Mouse (Mus musculus) C2C12 (cell line): Measurements from ENCODE around the gene Tbcel. TPM values are rescaled to one million over a fixed set of nuclear protein-coding genes. Genes with fewer than 3 reads are reported as not detected.

Experiments used
- H3K27me3 ChIP-seq: one replicate; pipeline ENCODE4 v1.6.1; 2011; ENCODE audit not compliant: control insufficient read depth, insufficient read depth, insufficient read length
- H3K36me3 ChIP-seq: one replicate; pipeline ENCODE4 v1.6.1; 2011; ENCODE audit not compliant: control insufficient read depth, insufficient read depth
- H3K4me3 ChIP-seq: one replicate; pipeline ENCODE4 v1.5.1; 2011; ENCODE audit warnings: mild to moderate bottlenecking, control low read depth; ENCODE audit not compliant: poor library complexity, insufficient read depth, severe bottlenecking
- H3K79me2 ChIP-seq: one replicate; pipeline ENCODE4 v1.6.1; 2011; ENCODE audit not compliant: control insufficient read depth, insufficient read depth
- H3K79me3 ChIP-seq: one replicate; pipeline ENCODE4 v1.6.1; 2011; ENCODE audit warnings: low read depth, control low read depth
- H3ac ChIP-seq: one replicate; pipeline ENCODE3; 2011; ENCODE audit warnings: low read depth; ENCODE audit not compliant: control insufficient read depth, insufficient read length
- CEBPB ChIP-seq: IDR thresholded peaks from one replicate; pipeline ENCODE4 v1.6.1; 2011; ENCODE audit warnings: low read depth, mild to moderate bottlenecking, control low read depth, moderate library complexity
- CTCF ChIP-seq: IDR thresholded peaks from one replicate; pipeline ENCODE4 v1.5.1; 2011; ENCODE audit not compliant: control insufficient read depth, insufficient read depth, insufficient read length
- FOSL1 ChIP-seq: IDR thresholded peaks from one replicate; pipeline ENCODE4 v1.8.0; 2011; ENCODE audit warnings: mild to moderate bottlenecking, low read length; ENCODE audit not compliant: poor library complexity, insufficient read depth, severe bottlenecking
- MAX ChIP-seq: IDR thresholded peaks from one replicate; pipeline ENCODE4 v1.6.1; 2011; ENCODE audit warnings: mild to moderate bottlenecking, control low read depth
- MYOD1 ChIP-seq: IDR thresholded peaks from one replicate; pipeline ENCODE4 v1.6.1; 2011; ENCODE audit warnings: low read depth; ENCODE audit not compliant: control insufficient read depth, insufficient read length
- MYOG ChIP-seq: IDR thresholded peaks from one replicate; pipeline ENCODE4 v1.6.1; 2011; ENCODE audit not compliant: control insufficient read depth, insufficient read length; ENCODE audit errors: extremely low read depth
- USF1 ChIP-seq: IDR thresholded peaks from one replicate; pipeline ENCODE4 v1.6.1; 2011; ENCODE audit warnings: low read depth, mild to moderate bottlenecking, control low read depth, moderate library complexity
- polyA plus RNA-seq: library from polyadenylated mRNA; unstranded; fragments of >200 nt; fragmentation: generic; extraction: Trizol; gene quantifications from one replicate; pipeline ENCODE4 v1.2.1, GENCODE M21; 2012; ENCODE audit warnings: missing spikeins

The Tbcel gene
- polyA plus RNA-seq, 1 experiment, result 5.3 TPM

- H3K4me3 ChIP-seq, result no peak overlapping the region
- no peak for TF ChIP-seq MYOD1
- TF ChIP-seq MYOG, result no peak
- no peak for TF ChIP-seq FOSL1
- no peak for TF ChIP-seq MAX
- TF ChIP-seq CEBPB, result no peak
- TF ChIP-seq USF1, result no peak
- no peak for TF ChIP-seq CTCF
- H3K79me3 ChIP-seq, result no peaks in the 10 kb centered on the region
- no peaks in the 10 kb centered on the region for H3K36me3 ChIP-seq
- peaks cover 6% of the 10 kb centered on the region for H3K27me3 ChIP-seq
- no peak overlapping the region for H3ac ChIP-seq
- H3K79me2 ChIP-seq, result no peaks in the 10 kb centered on the region
Observed at GRCm38 (mm10) chr9:42533041-42533440, 25.4 kb upstream of the Tbcel start.

- Histone ChIP-seq H3K4me3 (no peak overlapping the region), H3K79me2 (no peaks in the 10 kb centered on the region), H3K79me3 (no peaks in the 10 kb centered on the region), H3ac (no peak overlapping the region), H3K36me3 (no peaks in the 10 kb centered on the region), H3K27me3 (peaks cover 6% of the 10 kb centered on the region)
- no peak for TF ChIP-seq USF1
- no peak for TF ChIP-seq MAX
- no peak for TF ChIP-seq MYOG
- TF ChIP-seq FOSL1, result no peak
- no peak for TF ChIP-seq CEBPB
- no peak for TF ChIP-seq MYOD1
- TF ChIP-seq CTCF, result no peak
Observed at GRCm38 (mm10) chr9:42531951-42532350, 24.3 kb upstream of the Tbcel start.

GRCm38 (mm10) chr9:42530221-42531152, 22.9 kb upstream of the Tbcel start:
- no peaks in the 10 kb centered on the region for H3K36me3 ChIP-seq
- H3K4me3 ChIP-seq, result no peak overlapping the region
- H3K27me3 ChIP-seq, result peaks cover 6% of the 10 kb centered on the region
- H3ac ChIP-seq, result no peak overlapping the region
- TF ChIP-seq MYOD1, result no peak
- TF ChIP-seq MAX, result no peak
- no peak for TF ChIP-seq FOSL1
- no peak for TF ChIP-seq CEBPB
- no peak for TF ChIP-seq CTCF
- TF ChIP-seq MYOG, result no peak
- no peaks in the 10 kb centered on the region for H3K79me2 ChIP-seq
- no peaks in the 10 kb centered on the region for H3K79me3 ChIP-seq

GRCm38 (mm10) chr9:42520587-42521084, 13.0 kb upstream of the Tbcel start:
- no peaks in the 10 kb centered on the region for H3K79me2 ChIP-seq
- H3K4me3 ChIP-seq, result no peak overlapping the region
- no peak overlapping the region for H3ac ChIP-seq
- TF ChIP-seq CTCF (no peak), CEBPB (no peak), MYOG (no peak), MYOD1 (no peak), FOSL1 (no peak), USF1 (no peak), MAX (no peak)
- no peaks in the 10 kb centered on the region for H3K36me3 ChIP-seq
- peaks cover 5% of the 10 kb centered on the region for H3K27me3 ChIP-seq
- H3K79me3 ChIP-seq, result no peaks in the 10 kb centered on the region

GRCm38 (mm10) chr9:42518163-42518562, 10.6 kb upstream of the Tbcel start:
- no peak overlapping the region for H3ac ChIP-seq
- TF ChIP-seq FOSL1 (no peak), MAX (no peak), CEBPB (no peak), USF1 (no peak), MYOD1 (no peak), CTCF (no peak), MYOG (no peak)

More at GRCm38 (mm10) chr9:42518163-42518562, 10.6 kb upstream of the Tbcel start:
- Histone ChIP-seq H3K4me3 (no peak overlapping the region), H3K36me3 (no peaks in the 10 kb centered on the region), H3K27me3 (peaks cover 5% of the 10 kb centered on the region), H3K79me2 (no peaks in the 10 kb centered on the region), H3K79me3 (no peaks in the 10 kb centered on the region)
